Mouse (Mus musculus) olfactory bulb, adult 2 months (tissue): ENCODE measurements around the gene Mical3.

Experiments used
- CTCF ChIP-seq: fragments of 200-500 bp; IDR thresholded peaks from 2 replicates; pipeline ENCODE4 v1.5.1; 2012; ENCODE audit warnings: low read depth, mild to moderate bottlenecking, low read length, moderate library complexity; ENCODE audit not compliant: insufficient read depth
- POLR2A ChIP-seq: fragments of 200-500 bp; IDR thresholded peaks from 2 replicates; pipeline ENCODE4 v1.6.1; 2012; ENCODE audit warnings: mild to moderate bottlenecking, low read depth, low read length, moderate library complexity; ENCODE audit not compliant: insufficient read depth

- TF ChIP-seq POLR2A = no peak
- TF ChIP-seq CTCF = no peak
Observed at GRCm38 (mm10) chr6:121150126-121150525, 19.3 kb upstream of the Mical3 start.
